Mouse (Mus musculus) bone marrow macrophage, adult 2 months (primary cell): ENCODE data around the gene Ccdc63.

ENCODE experiments used
- CTCF ChIP-seq: IDR thresholded peaks from 2 replicates; pipeline ENCODE4 v1.5.1; 2012; ENCODE audit warnings: low read depth, mild to moderate bottlenecking, low read length, moderate library complexity
- POLR2A ChIP-seq: IDR thresholded peaks from 2 replicates; pipeline ENCODE4 v1.6.1; 2012; ENCODE audit warnings: mild to moderate bottlenecking, low read depth, low read length, borderline replicate concordance

DNA sequence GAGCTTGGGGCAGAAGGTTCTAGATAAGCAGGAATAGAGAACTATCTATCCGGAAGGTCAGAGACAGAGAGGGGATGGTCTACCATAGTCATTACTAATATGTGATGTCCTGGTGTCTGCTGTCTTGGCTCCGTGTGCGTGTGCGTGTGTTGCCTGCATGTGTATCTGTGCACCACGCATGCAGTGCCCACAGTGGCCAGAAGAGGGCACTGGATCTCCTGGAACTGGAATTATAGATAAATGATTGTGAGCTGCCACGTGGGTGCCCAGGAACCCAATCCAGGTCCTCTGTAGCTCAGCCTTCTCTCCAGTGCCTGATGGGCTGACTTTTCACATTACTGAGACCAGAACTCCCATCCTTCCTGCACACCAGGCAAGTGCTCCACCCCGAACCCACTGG is 60.8 kb downstream of the Ccdc63 start:
- 0 out of 2 replicates have a peak, but pooled peaks have one; percentile 19 for TF ChIP-seq CTCF
- TF ChIP-seq POLR2A = no peak
